ENCODE assay signal across 33 mouse cellular contexts in genomic region chr4:141459766-141460165, GRCm38 (mm10). TPM values are rescaled to one million over a fixed set of nuclear protein-coding genes. Genes with fewer than 3 reads are reported as not detected.
"Had no signal": no experiment of that assay in that cellular context is flagged by ENCODE, and none has a peak within 500 bp of the region (broad histone marks: within the 10 kb centered on the region; RNA-seq: fewer than 3 reads in every experiment).

No protein-coding gene starts in this region.

- ATAC-seq: hindbrain, embryonic 16.5 days; inflammation-experienced regulatory T-cells, adult 6 months; intestine, embryonic 15.5 days; intestine, postnatal 0 days had no signal

- H3K27ac ChIP-seq: heart, adult 2 months; heart, embryonic 13.5 days; heart, embryonic 15.5 days; hindbrain, embryonic 12.5 days; hindbrain, embryonic 14.5 days; intestine, embryonic 15.5 days; left cerebral cortex, adult 2 months; limb, embryonic 10.5 days had no signal

- DNase-seq: gastrocnemius, postnatal 14 days; heart, adult 2 months; heart, postnatal 14 days; heart, postnatal 4 days; kidney, adult 18-20 months; kidney, adult 8-10 months; kidney, postnatal 10 days; kidney, postnatal 25 days; kidney, postnatal 4 days; liver had no signal

- H3K9ac ChIP-seq: heart, embryonic 15.5 days; hindbrain, embryonic 12.5 days; hindbrain, embryonic 14.5 days; intestine, embryonic 15.5 days; limb, embryonic 12.5 days had no signal

- H3K9me3 ChIP-seq: heart, embryonic 13.5 days; heart, embryonic 15.5 days; hindbrain, embryonic 10.5 days; hindbrain, embryonic 12.5 days; intestine, embryonic 15.5 days; limb, embryonic 10.5 days; limb, embryonic 12.5 days had no signal

- H3K4me2 ChIP-seq: heart, embryonic 11.5 days; heart, embryonic 13.5 days; heart, embryonic 15.5 days; hindbrain, embryonic 12.5 days; hindbrain, embryonic 14.5 days; intestine, embryonic 15.5 days; limb, embryonic 12.5 days had no signal

- H3K4me3 ChIP-seq: heart, adult 2 months; heart, embryonic 13.5 days; heart, embryonic 15.5 days; hindbrain, embryonic 10.5 days; hindbrain, embryonic 12.5 days; intestine, embryonic 15.5 days; layer of hippocampus, adult 2 months; left cerebral cortex, adult 2 months; limb, embryonic 10.5 days; limb, embryonic 12.5 days had no signal

- H3K27me3 ChIP-seq: heart, embryonic 13.5 days; heart, embryonic 15.5 days; hindbrain, embryonic 12.5 days; intestine, embryonic 15.5 days; limb, embryonic 12.5 days had no signal

RNA-seq across cellular contexts. Expression of gene Srarp, which starts 23.9 kb away (rescaled TPM):
- total RNA-seq: gastrocnemius, postnatal 14 days; gastrocnemius, postnatal 4 days; granulocyte monocyte progenitor cell, adult 5-6 weeks; heart, postnatal 4 days had no signal
- polyA plus RNA-seq: heart, embryonic 11.5 days; heart, embryonic 13.5 days; heart, embryonic 15.5 days; heart, postnatal 0 days; hindbrain, embryonic 10.5 days; hindbrain, embryonic 12.5 days; inflammation-experienced regulatory T-cells, adult 6 months; intestine, embryonic 15.5 days; intestine, postnatal 0 days; kidney, embryonic 14.5 days; kidney, embryonic 16.5 days; limb, embryonic 10.5 days; limb, embryonic 12.5 days; limb, embryonic 14.5 days had no signal

RNA-seq across cellular contexts. Expression of gene Hspb7, which starts 39.2 kb away (rescaled TPM):
- total RNA-seq: granulocyte monocyte progenitor cell, adult 5-6 weeks; layer of hippocampus, postnatal 25 days had no signal
- polyA plus RNA-seq: hindbrain, embryonic 10.5 days; hindbrain, embryonic 12.5 days; inflammation-experienced regulatory T-cells, adult 6 months; kidney, embryonic 14.5 days; limb, embryonic 12.5 days had no signal

RNA-seq across cellular contexts. Expression of gene Clcnkb, which starts 44.0 kb away (rescaled TPM):
- total RNA-seq: granulocyte monocyte progenitor cell, adult 5-6 weeks; layer of hippocampus, adult 2 months; layer of hippocampus, postnatal 10 days; layer of hippocampus, postnatal 25 days; left cerebral cortex, adult 2 months; left cerebral cortex, postnatal 14 days had no signal
- polyA plus RNA-seq: hindbrain, embryonic 10.5 days; hindbrain, embryonic 12.5 days; hindbrain, embryonic 14.5 days; hindbrain, embryonic 16.5 days; inflammation-experienced regulatory T-cells, adult 6 months; intestine, embryonic 15.5 days; intestine, postnatal 0 days; limb, embryonic 10.5 days; limb, embryonic 12.5 days had no signal
